Mouse (Mus musculus) bone marrow, adult 2 months (tissue): ENCODE measurements around the gene 4931406C07Rik.

Experiments
- CTCF ChIP-seq: fragments of 200-500 bp; IDR thresholded peaks from 2 replicates; pipeline ENCODE4 v1.5.1; 2011; ENCODE audit warnings: low read length, control low read depth; ENCODE audit not compliant: control insufficient read depth, insufficient read depth
- POLR2A ChIP-seq: fragments of 200-500 bp; IDR thresholded peaks from 2 replicates; pipeline ENCODE4 v1.6.1; 2011; ENCODE audit warnings: low read depth, mild to moderate bottlenecking, control low read depth, low read length, borderline replicate concordance; ENCODE audit not compliant: control insufficient read depth

DNA sequence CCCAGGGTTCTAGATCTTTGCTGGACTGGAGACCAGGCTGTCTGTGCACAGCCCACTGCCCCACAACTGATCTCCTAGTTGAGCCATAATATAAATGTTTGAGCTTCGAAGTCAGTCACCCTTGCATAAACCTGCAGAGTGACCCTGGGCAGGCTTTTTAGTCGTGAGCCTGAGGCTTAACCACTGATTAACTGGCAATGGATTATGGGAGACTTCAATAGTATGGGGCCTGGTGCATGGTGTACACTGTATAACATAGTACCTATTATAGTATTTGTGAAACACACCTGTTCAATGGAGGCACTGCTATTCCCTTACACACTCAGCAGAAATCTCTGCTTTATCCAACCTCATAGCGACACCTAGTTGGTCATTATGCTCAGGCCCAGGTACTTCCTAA lies 50.0 kb downstream of the 4931406C07Rik start:
- TF ChIP-seq CTCF (no peak), POLR2A (no peak)
